Mouse (Mus musculus) midbrain, embryonic 16.5 days (tissue): Measurements from ENCODE around the gene Olfr691. TPM values are rescaled to one million over a fixed set of nuclear protein-coding genes. Genes with fewer than 3 reads are reported as not detected.

ENCODE experiments used
- ATAC-seq: fragments of 200-750 bp; cut with Nextera tagmentation; 2 replicates; pipeline ENCODE4 v1.8.0; 2017; ENCODE audit warnings: moderate TSS enrichment
- H3K27ac ChIP-seq: fragments of 300-500 bp; sonication (generic); 2 replicates; pipeline ENCODE4 v1.5.1; 2014; ENCODE audit warnings: mild to moderate bottlenecking, low read length, mixed read lengths
- H3K27me3 ChIP-seq: fragments of 300-500 bp; sonication (generic); 2 replicates; pipeline ENCODE4 v1.6.1; 2014; ENCODE audit warnings: low read depth, low read length, mixed read lengths; ENCODE audit not compliant: control insufficient read depth, insufficient read depth
- H3K36me3 ChIP-seq: fragments of 300-500 bp; sonication (generic); 2 replicates; pipeline ENCODE4 v1.6.1; 2014; ENCODE audit warnings: mild to moderate bottlenecking, low read length, moderate library complexity, mixed read lengths; ENCODE audit not compliant: control insufficient read depth, insufficient read depth
- H3K4me1 ChIP-seq: fragments of 300-500 bp; sonication (generic); 2 replicates; pipeline ENCODE4 v1.6.1; 2014; ENCODE audit warnings: mild to moderate bottlenecking, low read length, mixed read lengths; ENCODE audit not compliant: control insufficient read depth, insufficient read depth
- H3K4me2 ChIP-seq: fragments of 300-500 bp; sonication (generic); 2 replicates; pipeline ENCODE4 v1.6.1; 2014; ENCODE audit warnings: mild to moderate bottlenecking, low read length, mixed read lengths
- H3K4me3 ChIP-seq: fragments of 300-500 bp; sonication (generic); 2 replicates; pipeline ENCODE4 v1.5.1; 2014; ENCODE audit warnings: low read depth, mild to moderate bottlenecking, low read length, moderate library complexity, mixed read lengths
- H3K9ac ChIP-seq: fragments of 300-500 bp; sonication (generic); 2 replicates; pipeline ENCODE4 v1.6.1; 2014; ENCODE audit warnings: low read depth, low read length, mixed read lengths
- H3K9me3 ChIP-seq: fragments of 300-500 bp; sonication (generic); replicated peaks from 2 replicates; pipeline ENCODE4 v1.6.1; 2014; ENCODE audit warnings: mild to moderate bottlenecking, low read length, mixed read lengths; ENCODE audit not compliant: control insufficient read depth, poor library complexity, severe bottlenecking
- WGBS: fragments of 180-500 bp; shearing (Covaris S2); extraction: QIAGEN DNeasy Blood & Tissue Kit; methylation state at CpG from one replicate; pipeline ENCODE4 v1.1.7; 2014; 5-methylcytosine and 5-hydroxymethylcytosine counted together
- polyA plus RNA-seq: library from polyadenylated mRNA; unstranded; fragments of >200 nt; fragmentation: Nextera tagmentation; extraction: Ambion mirVana; gene quantifications from 2 replicates; pipeline ENCODE4 v1.2.1, GENCODE M21; 2015

Olfr691 gene
- 0.19 and 0.21 TPM in 2 replicates for polyA plus RNA-seq

DNA sequence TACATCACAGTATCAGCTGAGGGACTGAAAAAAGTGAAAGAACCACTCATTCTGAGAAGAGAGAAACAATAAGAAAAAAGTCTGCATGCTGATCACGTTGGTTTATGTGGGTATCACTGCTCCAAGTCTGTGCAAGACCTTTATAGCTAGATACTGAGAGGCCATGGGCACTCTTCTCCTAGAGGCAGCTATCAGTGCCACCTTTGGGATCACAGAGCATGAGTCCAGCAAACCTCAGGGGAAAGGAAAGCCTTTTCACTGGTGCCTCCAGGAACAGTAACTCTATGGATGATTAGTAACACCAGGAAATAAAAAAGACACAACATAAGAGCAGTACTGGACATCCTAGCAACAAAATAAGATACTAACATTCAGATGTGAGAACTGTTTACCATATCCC, at the start of gene Olfr691:
TSS of gene Olfr691 (minus strand) at position 101 of the 400 bp plus-strand sequence.
- Histone ChIP-seq H3K27me3 (no peaks in the 10 kb centered on the region), H3K36me3 (no peaks in the 10 kb centered on the region), H3K27ac (no peak within 1 kb of the TSS), H3K4me2 (no peak within 1 kb of the TSS), H3K9me3 (no peaks in the 10 kb centered on the region), H3K4me3 (no peak within 1 kb of the TSS), H3K4me1 (no peaks in the 10 kb centered on the region), H3K9ac (no peak within 1 kb of the TSS)
- no peak; the same call in 1 of the 2 replicates for ATAC-seq
- WGBS, result 67% methylated on average over 1 of the region's 1 CpGs

DNA sequence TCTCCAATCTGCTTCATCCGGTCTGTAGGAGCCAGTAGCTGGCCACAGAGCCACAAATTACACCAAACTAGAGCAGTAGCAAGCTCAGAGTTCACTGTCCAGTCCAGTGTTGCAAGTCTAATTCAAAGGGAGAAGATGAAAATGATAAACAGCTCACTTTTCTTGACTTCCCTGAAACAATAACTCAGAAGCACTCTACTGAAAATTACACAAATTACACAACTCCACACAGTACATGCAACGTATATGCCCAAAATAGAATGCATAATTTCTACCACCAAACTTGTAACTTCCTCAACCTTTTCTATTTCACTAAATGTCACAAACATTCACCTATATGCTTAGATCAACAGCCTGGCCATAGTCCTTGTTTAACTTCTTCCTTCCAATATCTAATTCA, 48.2 kb upstream of the Olfr691 start:
- Histone ChIP-seq H3K4me2 (no peak overlapping the region), H3K9ac (no peak overlapping the region), H3K4me1 (no peaks in the 10 kb centered on the region), H3K36me3 (peaks cover 38% of the 10 kb centered on the region), H3K4me3 (no peak overlapping the region), H3K9me3 (no peaks in the 10 kb centered on the region), H3K27ac (no peak overlapping the region), H3K27me3 (no peaks in the 10 kb centered on the region)
- 93% methylated on average over 2 of the region's 2 CpGs for WGBS
- ATAC-seq, result no peak

DNA sequence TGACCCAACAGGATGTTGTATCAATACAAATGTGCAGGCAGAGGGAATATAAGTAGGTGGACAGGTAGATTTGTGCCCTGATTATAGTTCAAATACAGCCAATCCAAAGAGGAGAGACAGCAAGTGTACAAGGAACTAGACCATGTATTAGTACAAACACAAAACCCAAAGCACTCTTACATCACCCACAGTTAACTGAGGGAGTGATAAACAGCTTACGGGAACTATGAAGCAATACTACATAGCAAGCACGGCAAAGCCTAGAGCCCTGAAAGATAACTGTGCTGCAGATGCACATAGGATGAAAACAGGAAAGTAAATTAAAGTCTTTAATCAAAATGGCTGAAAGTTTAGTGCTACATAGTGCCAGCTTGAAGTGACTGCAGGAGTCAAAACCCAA, 45.6 kb upstream of the Olfr691 start:
- WGBS, result 98% methylated on average over 2 of the region's 2 CpGs
- no peaks in the 10 kb centered on the region for H3K9me3 ChIP-seq

DNA sequence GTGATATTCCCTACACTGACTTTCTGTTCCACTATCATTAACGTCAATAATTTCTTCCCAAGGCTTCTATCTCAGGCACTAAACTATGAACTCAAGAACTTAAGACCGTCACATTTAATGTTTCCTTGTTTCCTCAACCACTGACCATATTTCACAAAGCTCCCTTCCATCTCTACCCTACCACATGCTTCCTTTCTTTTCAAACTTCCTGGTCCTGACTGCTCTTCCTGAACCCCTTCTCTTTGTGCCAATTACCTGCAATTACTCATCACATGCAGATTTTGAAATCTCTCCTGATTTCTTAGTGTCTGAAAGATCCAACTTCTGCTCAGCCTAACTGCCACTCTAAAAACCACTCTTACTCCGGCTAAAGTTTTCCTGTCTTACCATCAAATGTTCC, 38.3 kb upstream of the Olfr691 start:
- H3K4me1 ChIP-seq, result no peaks in the 10 kb centered on the region
- H3K9ac ChIP-seq, result no peak overlapping the region
- no peak overlapping the region for H3K4me3 ChIP-seq
- no peak for ATAC-seq
- no peaks in the 10 kb centered on the region for H3K9me3 ChIP-seq
- H3K27ac ChIP-seq, result no peak overlapping the region
- H3K36me3 ChIP-seq, result peaks cover 61% of the 10 kb centered on the region
- H3K27me3 ChIP-seq, result no peaks in the 10 kb centered on the region
- 95% methylated on average over 3 of the region's 3 CpGs for WGBS
- no peak overlapping the region for H3K4me2 ChIP-seq

More for the DNA sequence above, 45.6 kb upstream of the Olfr691 start:
- H3K9ac ChIP-seq, result no peak overlapping the region
- no peak overlapping the region for H3K4me3 ChIP-seq
- peaks cover 58% of the 10 kb centered on the region for H3K36me3 ChIP-seq
- no peaks in the 10 kb centered on the region for H3K4me1 ChIP-seq
- no peak overlapping the region for H3K4me2 ChIP-seq
- no peak overlapping the region for H3K27ac ChIP-seq
- ATAC-seq, result no peak
- H3K27me3 ChIP-seq, result no peaks in the 10 kb centered on the region

DNA sequence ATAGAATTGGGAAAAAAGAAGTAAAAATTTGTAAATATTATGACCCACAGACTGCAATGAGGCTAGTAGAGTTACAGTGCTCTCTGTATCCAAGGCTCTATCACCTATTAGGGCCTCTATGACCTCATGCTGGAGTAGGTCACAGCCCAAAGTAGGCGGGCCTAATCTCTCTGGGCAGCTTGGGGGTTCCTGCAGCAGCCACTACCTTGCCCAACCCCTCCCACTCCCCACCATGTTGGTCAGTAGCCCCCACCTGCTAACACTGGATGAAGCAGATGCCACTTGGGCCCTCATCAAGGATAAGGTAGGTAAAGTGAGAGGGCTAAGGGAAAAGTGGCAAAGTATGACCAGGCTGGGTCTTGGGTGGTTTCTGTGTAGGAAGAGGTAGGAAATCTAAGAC, 32.8 kb upstream of the Olfr691 start, which contains the start of gene Gm5901:
TSS of gene Gm5901 (plus strand) at position 173 of the 400 bp plus-strand sequence.
- 100% methylated on average over 1 of the region's 1 CpGs for WGBS
- H3K36me3 ChIP-seq, result peaks cover 34% of the 10 kb centered on the region
- ATAC-seq, result no peak

DNA sequence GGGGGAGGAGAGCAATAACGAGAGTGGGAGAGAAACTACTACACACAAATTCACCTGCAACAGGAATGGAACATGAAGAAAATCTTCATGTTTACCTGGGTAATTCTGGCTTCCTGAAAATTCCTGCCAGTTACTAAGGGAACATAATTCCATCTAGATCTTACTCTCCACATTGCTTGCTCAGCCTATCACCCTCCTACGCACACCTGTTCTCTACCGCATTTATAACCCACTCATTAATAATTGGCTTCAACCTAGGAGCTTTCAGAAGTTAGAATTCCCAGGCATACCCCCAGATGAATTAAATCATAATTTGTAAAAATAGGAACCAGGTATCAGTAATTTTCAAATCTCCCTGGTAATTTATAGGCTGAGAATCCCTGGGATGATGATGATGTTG, 31.9 kb upstream of the Olfr691 start:
- no peaks in the 10 kb centered on the region for H3K27me3 ChIP-seq
- no peak for ATAC-seq
- H3K27ac ChIP-seq, result no peak overlapping the region
- H3K36me3 ChIP-seq, result peaks cover 34% of the 10 kb centered on the region
- no peaks in the 10 kb centered on the region for H3K9me3 ChIP-seq
- no peaks in the 10 kb centered on the region for H3K4me1 ChIP-seq
- H3K9ac ChIP-seq, result no peak overlapping the region
- 98% methylated on average over 3 of the region's 3 CpGs for WGBS
- H3K4me2 ChIP-seq, result no peak overlapping the region
- no peak overlapping the region for H3K4me3 ChIP-seq

More for the DNA sequence above, 32.8 kb upstream of the Olfr691 start, which contains the start of gene Gm5901:
- Histone ChIP-seq H3K4me3 (no peak within 1 kb of the TSS), H3K9ac (no peak within 1 kb of the TSS), H3K27ac (no peak within 1 kb of the TSS), H3K4me2 (no peak within 1 kb of the TSS), H3K4me1 (no peaks in the 10 kb centered on the region), H3K9me3 (no peaks in the 10 kb centered on the region), H3K27me3 (no peaks in the 10 kb centered on the region)

DNA sequence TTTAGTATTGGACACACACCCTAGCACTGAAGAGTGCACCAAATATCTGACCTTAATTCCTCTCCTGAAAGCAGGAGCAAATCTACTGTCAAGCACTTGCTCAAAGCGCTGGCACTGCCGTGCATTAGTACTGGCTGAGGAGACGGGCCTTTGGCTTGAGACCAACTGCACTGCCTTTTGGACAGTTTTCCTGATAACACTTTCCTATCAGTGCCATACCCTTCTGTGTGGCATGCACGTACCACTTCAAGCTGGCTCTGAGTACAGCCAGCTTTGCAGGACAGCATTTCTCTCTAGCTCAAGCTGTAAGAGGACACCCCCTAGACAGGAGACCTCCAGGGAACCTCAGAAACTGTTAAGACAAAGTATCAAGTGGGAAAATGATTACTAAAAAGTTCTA, 31.4 kb upstream of the Olfr691 start:
- H3K36me3 ChIP-seq, result peaks cover 29% of the 10 kb centered on the region
- no peaks in the 10 kb centered on the region for H3K27me3 ChIP-seq
- 92% methylated on average over 4 of the region's 4 CpGs for WGBS

DNA sequence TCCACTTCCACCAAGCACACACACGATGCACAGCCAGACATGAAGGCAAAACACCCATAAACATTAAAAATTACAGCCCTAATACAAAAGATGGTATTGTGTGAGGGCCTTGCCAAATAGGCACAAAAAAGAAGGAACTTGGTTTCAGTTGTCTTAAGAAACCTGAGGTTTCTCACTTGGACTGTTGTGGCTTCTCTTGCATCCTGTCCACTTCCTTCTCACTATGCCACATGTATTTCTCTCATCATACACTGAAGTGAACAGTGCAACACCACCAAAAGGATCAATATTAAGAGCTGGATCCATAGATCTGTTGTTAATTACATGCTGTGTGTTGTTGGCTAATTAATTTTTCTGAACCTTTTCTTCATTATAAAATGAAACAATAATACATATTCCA, 30.8 kb upstream of the Olfr691 start:
- peaks cover 24% of the 10 kb centered on the region for H3K36me3 ChIP-seq
- WGBS, result 88% methylated on average over 1 of the region's 1 CpGs
- no peaks in the 10 kb centered on the region for H3K9me3 ChIP-seq

More for the DNA sequence above, 31.4 kb upstream of the Olfr691 start:
- no peak overlapping the region for H3K4me2 ChIP-seq
- H3K27ac ChIP-seq, result no peak overlapping the region
- no peaks in the 10 kb centered on the region for H3K9me3 ChIP-seq
- no peak overlapping the region for H3K4me3 ChIP-seq
- no peak overlapping the region for H3K9ac ChIP-seq
- no peak for ATAC-seq
- H3K4me1 ChIP-seq, result no peaks in the 10 kb centered on the region

DNA sequence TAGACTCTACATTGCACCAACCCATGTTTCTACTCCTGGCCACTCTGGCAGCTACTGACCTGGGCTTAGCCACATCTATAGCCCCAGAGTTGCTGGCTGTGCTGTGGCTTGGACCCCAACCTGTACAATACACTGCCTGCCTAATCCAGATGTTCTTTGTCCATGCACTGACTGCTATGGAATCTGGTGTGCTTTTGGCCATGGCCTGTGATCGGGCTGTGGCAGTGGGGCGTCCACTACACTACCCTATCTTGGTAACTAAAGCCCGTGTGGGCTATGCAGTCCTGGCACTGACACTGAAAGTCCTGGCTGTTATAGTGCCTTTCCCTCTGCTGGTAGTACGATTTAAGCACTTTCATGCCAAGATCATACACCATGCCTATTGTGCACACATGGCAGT, 26.5 kb upstream of the Olfr691 start:
- Histone ChIP-seq H3K4me3 (no peak overlapping the region), H3K4me1 (no peaks in the 10 kb centered on the region), H3K9me3 (no peaks in the 10 kb centered on the region), H3K27ac (no peak overlapping the region), H3K27me3 (no peaks in the 10 kb centered on the region), H3K36me3 (peaks cover 6% of the 10 kb centered on the region), H3K4me2 (no peak overlapping the region), H3K9ac (no peak overlapping the region)
- WGBS, result 94% methylated on average over 4 of the region's 4 CpGs
- ATAC-seq, result 0 out of 2 replicates have a peak, but pooled peaks have one; percentile 39

More for the DNA sequence above, 30.8 kb upstream of the Olfr691 start:
- Histone ChIP-seq H3K9ac (no peak overlapping the region), H3K4me1 (no peaks in the 10 kb centered on the region), H3K4me3 (no peak overlapping the region), H3K27me3 (no peaks in the 10 kb centered on the region), H3K4me2 (no peak overlapping the region), H3K27ac (no peak overlapping the region)
- ATAC-seq, result no peak
